Mouse (Mus musculus) MEL-GATA-1-ER (cell line): ENCODE data around the gene Tenm2.

Experiments used
- DNase-seq: peaks from one replicate; pipeline ENCODE4 v3.0.0-alpha.2; 2012; ENCODE audit warnings: low read depth; ENCODE audit errors: extremely low read depth

The Tenm2 gene

GRCm38 (mm10) chr11:36139521-36139920 is 1096.2 kb downstream of the Tenm2 start:
- no peak for DNase-seq

- no peak for DNase-seq
These were observed 1097.9 kb downstream of the Tenm2 start for GRCm38 (mm10) chr11:36137840-36138239.

- DNase-seq, result no peak
These were observed 1098.5 kb downstream of the Tenm2 start for GRCm38 (mm10) chr11:36137276-36137675.

GRCm38 (mm10) chr11:36134645-36135044 is 1101.1 kb downstream of the Tenm2 start:
- no peak for DNase-seq

- no peak for DNase-seq
These were observed 1112.5 kb downstream of the Tenm2 start for GRCm38 (mm10) chr11:36123275-36123674.

- DNase-seq, result no peak
These were observed 1114.3 kb downstream of the Tenm2 start for GRCm38 (mm10) chr11:36121410-36121929.

GRCm38 (mm10) chr11:36120591-36121409 is 1115.0 kb downstream of the Tenm2 start:
- no peak for DNase-seq

- no peak for DNase-seq
These were observed 1122.4 kb downstream of the Tenm2 start for GRCm38 (mm10) chr11:36113326-36113725.

GRCm38 (mm10) chr11:36108970-36109731 is 1126.6 kb downstream of the Tenm2 start:
- no peak for DNase-seq

- no peak for DNase-seq
These were observed 1127.9 kb downstream of the Tenm2 start for GRCm38 (mm10) chr11:36107840-36108239.

GRCm38 (mm10) chr11:36106639-36107038 is 1129.1 kb downstream of the Tenm2 start:
- no peak for DNase-seq

- no peak for DNase-seq
These were observed 1132.2 kb downstream of the Tenm2 start for GRCm38 (mm10) chr11:36103556-36103955.

GRCm38 (mm10) chr11:36096219-36096618 is 1139.5 kb downstream of the Tenm2 start:
- no peak for DNase-seq

- no peak for DNase-seq
These were observed 1145.6 kb downstream of the Tenm2 start for GRCm38 (mm10) chr11:36090210-36090609.

- DNase-seq, result no peak
These were observed 1154.2 kb downstream of the Tenm2 start for GRCm38 (mm10) chr11:36081399-36082053.

- DNase-seq, result no peak
These were observed 1155.0 kb downstream of the Tenm2 start for GRCm38 (mm10) chr11:36080766-36081165.

GRCm38 (mm10) chr11:36078391-36078790 is 1157.4 kb downstream of the Tenm2 start:
- no peak for DNase-seq

GRCm38 (mm10) chr11:36074015-36074567 is 1161.7 kb downstream of the Tenm2 start:
- no peak for DNase-seq

- no peak for DNase-seq
These were observed 1162.5 kb downstream of the Tenm2 start for GRCm38 (mm10) chr11:36073074-36073818.

- no peak for DNase-seq
These were observed 1163.1 kb downstream of the Tenm2 start for GRCm38 (mm10) chr11:36072646-36073045.

GRCm38 (mm10) chr11:36072038-36072437 is 1163.7 kb downstream of the Tenm2 start:
- DNase-seq, result no peak
